Mouse (Mus musculus) brain, embryonic 14.5 days (tissue): ENCODE measurements around the gene Lmna.

Source experiments
- CTCF ChIP-seq: fragments of 200-500 bp; IDR thresholded peaks from 2 replicates; pipeline ENCODE4 v1.5.1; 2012; ENCODE audit warnings: inconsistent platforms, mild to moderate bottlenecking, moderate library complexity, borderline replicate concordance; ENCODE audit not compliant: insufficient read depth, insufficient read length; ENCODE audit errors: extremely low read depth
- POLR2A ChIP-seq: fragments of 200-500 bp; IDR thresholded peaks from 2 replicates; pipeline ENCODE4 v1.6.1; 2012; ENCODE audit warnings: mild to moderate bottlenecking, inconsistent platforms, borderline replicate concordance; ENCODE audit not compliant: poor library complexity, insufficient read depth, insufficient read length, severe bottlenecking; ENCODE audit errors: extremely low read depth

DNA sequence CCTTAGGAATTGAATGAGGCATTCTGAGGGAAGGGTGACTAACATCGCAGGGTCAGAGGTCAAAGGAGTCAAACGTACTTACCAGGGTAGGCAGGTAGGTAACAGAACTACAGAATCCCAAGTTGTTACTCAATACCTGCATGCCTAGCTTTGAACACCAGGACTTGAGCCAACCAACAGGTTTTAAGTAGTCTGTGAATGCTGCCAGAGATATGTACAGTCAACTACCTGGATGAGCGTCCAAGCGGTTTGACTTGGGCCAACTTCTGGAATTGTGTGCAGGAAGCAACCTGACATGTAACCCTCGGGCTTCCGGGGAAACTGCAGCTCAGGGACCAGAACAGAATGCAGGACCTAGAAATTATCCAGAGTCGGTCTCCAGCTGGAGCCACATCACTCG lies 13.3 kb upstream of the Lmna start:
- TF ChIP-seq CTCF (no peak), POLR2A (no peak)
